Mouse (Mus musculus) bone marrow macrophage, adult 2 months (primary cell): ENCODE data around the gene Dnajc22.

Experiments used
- CTCF ChIP-seq: IDR thresholded peaks from 2 replicates; pipeline ENCODE4 v1.5.1; 2012; ENCODE audit warnings: low read depth, mild to moderate bottlenecking, low read length, moderate library complexity
- POLR2A ChIP-seq: IDR thresholded peaks from 2 replicates; pipeline ENCODE4 v1.6.1; 2012; ENCODE audit warnings: mild to moderate bottlenecking, low read depth, low read length, borderline replicate concordance

- TF ChIP-seq POLR2A: no peak
- TF ChIP-seq CTCF: peak; percentile 93
These were observed 36.6 kb upstream of the Dnajc22 start for GRCm38 (mm10) chr15:99056332-99056731.
